Mouse (Mus musculus): Measurements from ENCODE around the gene Rpl39. TPM values are rescaled to one million over a fixed set of nuclear protein-coding genes. Genes with fewer than 3 reads are reported as not detected.

Rpl39 gene
- total RNA-seq (2023) = 1,709 TPM

DNA sequence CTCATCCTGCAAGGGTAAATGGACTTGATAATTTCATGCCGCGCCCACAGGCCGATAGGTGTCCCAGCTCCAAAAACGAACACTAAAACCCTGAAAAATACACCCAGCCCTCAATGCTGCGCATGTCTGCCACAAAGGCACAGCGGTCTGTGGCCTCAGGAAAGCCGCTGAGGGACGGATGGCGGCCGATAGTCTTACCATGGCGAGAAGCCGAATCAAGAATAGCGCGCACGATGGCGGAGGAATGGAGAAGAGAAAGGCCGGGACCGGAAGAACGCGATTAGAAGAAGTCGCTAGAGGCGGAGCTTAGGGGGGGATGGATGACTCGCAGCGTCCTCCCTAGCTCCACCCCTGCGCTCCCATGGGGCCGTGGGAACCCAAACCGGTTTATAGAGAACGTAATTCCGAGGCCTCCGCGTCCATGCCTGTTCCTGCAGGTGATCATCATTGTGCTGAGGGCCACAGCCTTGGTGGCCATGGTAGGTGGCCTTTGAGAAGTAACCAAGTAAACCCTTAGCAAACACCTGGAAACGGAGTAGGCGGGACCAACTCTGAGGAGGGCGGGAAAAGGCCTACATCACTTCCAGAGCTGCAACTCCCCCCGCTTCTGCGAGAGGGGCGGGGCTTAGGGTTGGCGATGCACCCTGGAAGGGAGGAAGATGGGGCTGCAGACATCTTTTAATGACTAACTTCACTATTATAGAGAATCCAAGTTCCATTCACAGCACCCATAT lies at the start of gene Rpl39:
TSS of gene Rpl39 (minus strand) at position 476 of the 734 bp plus-strand sequence.

DNA sequence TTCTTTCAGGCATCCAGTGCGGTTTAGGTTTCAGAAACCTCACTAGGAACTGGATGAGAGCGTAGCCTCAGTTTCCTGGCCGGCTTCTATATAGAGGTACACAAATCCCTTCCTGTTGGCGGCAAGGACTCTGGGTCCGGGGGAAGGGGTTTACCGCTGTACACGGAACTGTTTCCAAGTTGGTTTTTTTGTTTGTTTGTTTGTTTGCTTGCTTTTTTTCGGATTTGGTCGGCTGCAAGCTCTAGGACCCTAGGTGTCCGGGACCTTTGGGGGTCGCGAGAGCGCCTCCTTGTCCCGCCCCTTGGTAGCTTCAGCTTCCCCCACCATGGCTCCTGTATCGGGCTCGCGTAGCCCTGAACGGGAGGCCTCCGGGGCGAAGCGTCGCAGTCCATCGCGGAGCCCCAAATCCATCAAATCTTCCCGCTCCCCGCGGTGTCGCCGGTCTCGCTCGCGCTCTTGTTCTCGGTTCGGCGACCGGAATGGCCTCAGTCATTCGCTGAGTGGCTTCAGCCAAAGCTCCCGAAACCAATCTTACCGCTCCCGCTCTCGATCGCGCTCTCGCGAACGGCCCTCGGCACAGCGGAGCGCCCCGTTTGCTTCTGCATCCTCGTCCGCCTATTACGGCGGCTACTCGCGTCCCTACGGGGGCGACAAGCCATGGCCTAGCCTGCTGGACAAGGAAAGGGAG lies 41.6 kb upstream of the Rpl39 start, which contains the start of gene Nkap:
TSS of gene Nkap (plus strand) at position 125 of the 688 bp plus-strand sequence.

DNA sequence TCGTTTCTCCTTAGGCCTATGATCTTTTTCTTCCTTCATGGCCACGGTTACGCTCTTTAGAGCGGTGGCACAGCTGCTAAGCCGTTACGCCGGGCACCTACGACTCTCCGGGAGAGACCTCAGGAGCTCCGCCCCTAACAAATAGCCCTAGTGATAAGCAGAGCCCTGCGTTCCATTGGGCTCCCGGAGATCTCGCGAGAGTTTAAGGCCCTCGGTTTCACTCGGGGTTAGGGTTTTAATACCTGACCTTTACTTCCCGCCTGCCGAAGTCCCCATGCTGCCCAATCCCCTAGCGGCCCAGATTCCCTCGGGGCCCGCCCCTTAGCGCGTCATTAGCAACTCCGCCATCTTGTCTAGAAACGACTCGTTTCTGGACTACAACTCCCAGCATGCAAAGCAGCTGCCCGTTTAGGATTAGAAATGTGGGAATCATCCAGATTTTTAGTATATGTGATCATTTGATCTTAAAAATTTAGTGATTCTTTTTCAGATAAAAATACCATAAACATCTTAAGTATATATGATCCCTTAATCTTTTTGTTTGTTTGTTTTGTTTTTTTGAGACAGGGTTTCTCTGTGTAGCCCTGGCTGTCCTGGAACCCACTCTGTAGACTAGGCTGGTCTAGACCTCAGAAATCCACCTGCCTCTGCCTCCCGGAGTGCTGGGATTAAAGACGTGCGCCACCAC lies 25.1 kb upstream of the Rpl39 start, which contains the start of gene Upf3b:
TSS of gene Upf3b (minus strand) at position 130 of the 688 bp plus-strand sequence.

DNA sequence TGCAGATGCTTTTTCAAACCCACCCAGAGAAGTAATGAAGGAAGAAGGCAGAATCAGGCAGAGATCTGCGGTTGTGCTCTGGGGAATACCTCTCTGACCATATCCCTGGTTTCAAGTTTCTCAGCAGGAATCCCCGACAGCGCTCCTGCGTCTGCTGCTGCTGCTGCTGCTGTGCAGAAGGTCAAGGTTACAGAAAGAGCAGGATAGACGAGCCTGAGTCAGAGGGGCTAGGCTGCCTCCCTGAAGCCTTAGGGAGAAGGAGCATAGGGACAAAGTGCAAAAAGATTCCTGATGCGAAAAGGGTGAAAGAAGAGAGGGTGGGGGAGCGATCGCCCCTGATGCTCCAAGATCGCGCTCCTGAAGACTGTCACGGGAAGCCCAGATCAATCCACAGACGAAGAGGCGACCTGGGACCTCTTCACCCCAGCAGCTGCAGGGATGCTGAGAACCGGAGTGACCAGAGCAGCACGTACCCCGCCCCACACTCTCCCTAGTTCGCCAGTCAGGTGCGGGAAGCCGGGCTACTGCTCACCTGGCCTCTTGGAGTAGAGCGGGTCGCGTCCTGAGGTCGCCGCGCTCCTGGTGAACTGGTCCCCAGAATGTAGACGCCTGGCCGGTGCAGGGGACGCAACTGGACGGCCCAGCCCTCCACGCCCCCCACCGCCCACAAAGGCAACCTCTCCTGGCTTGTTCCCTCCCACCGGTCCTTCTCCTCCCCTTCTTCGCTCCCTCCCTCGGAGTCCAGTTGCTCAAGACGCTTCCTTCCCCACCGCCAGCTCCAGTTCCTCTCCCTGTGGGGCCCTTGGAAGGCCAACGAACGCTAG lies 36.9 kb downstream of the Rpl39 start, which contains the start of gene Sowahd:
TSS of gene Sowahd (plus strand) at position 780 of the 824 bp plus-strand sequence.

Other genes with a start within 250 kb of the Rpl39 start
- gene Ube2a, start 211.5 kb downstream of the Rpl39 start, total RNA-seq (2023) = 65.0 TPM
- gene C330007P06Rik, start 211.3 kb downstream of the Rpl39 start, total RNA-seq (2023) = 28.0 TPM
- gene Nkrf, start 182.5 kb downstream of the Rpl39 start, total RNA-seq (2023) = 12.9 TPM
- gene Sept6, start 93.6 kb downstream of the Rpl39 start, total RNA-seq (2023) = 164 TPM
- gene Sowahd, start 36.6 kb downstream of the Rpl39 start, total RNA-seq (2023) = not detected
- gene Upf3b, start 24.9 kb upstream of the Rpl39 start, total RNA-seq (2023) = 27.5 TPM
- 21.0 TPM for gene Nkap, start 41.4 kb upstream of the Rpl39 start, total RNA-seq (2023)
- gene Akap14, start 83.4 kb upstream of the Rpl39 start, total RNA-seq (2023) = not detected
- 85.7 TPM for gene Ndufa1, start 105.8 kb upstream of the Rpl39 start, total RNA-seq (2023)
- gene Rnf113a1, start 105.8 kb upstream of the Rpl39 start, total RNA-seq (2023) = 3.7 TPM
- not detected for gene Gm9, start 125.6 kb upstream of the Rpl39 start, total RNA-seq (2023)
- gene Rhox1, start 136.9 kb upstream of the Rpl39 start, total RNA-seq (2023) = not detected
- not detected for gene Rhox2a, start 159.6 kb upstream of the Rpl39 start, total RNA-seq (2023)
- not detected for gene Rhox3a, start 164.5 kb upstream of the Rpl39 start, total RNA-seq (2023)
- gene Rhox4a, start 179.9 kb upstream of the Rpl39 start, total RNA-seq (2023) = not detected

Measured in CD8-positive naive resting alpha-beta T cell, adult 57 days (primary cell).